Mouse (Mus musculus) embryonic fibroblast, embryonic 13.5 days (primary cell): Measurements from ENCODE around the gene A4galt.

Source experiments
- CTCF ChIP-seq: IDR thresholded peaks from 2 replicates; pipeline ENCODE4 v1.5.1; 2011; ENCODE audit warnings: mild to moderate bottlenecking, control low read depth, low read length, moderate library complexity, borderline replicate concordance; ENCODE audit not compliant: insufficient read depth
- POLR2A ChIP-seq: IDR thresholded peaks from 2 replicates; pipeline ENCODE4 v1.6.1; 2011; ENCODE audit warnings: low read depth, mild to moderate bottlenecking, control low read depth, low read length, moderate library complexity

- no peak for TF ChIP-seq CTCF
- TF ChIP-seq POLR2A: no peak
These were observed 41.3 kb downstream of the A4galt start for GRCm38 (mm10) chr15:83210229-83210628.
